Mouse (Mus musculus): ENCODE results near the gene Cst3. TPM values are rescaled to one million over a fixed set of nuclear protein-coding genes. Genes with fewer than 3 reads are reported as not detected.

Cst3 gene
- total RNA-seq, 2 experiments from 2014 or later, result 479 to 583 TPM

- DNase-seq, result no peak
- intact Hi-C loops (cut with DNase I), result no loop called here
These were observed 18.0 kb downstream of the Cst3 start for GRCm38 (mm10) chr2:148857506-148857905.

GRCm38 (mm10) chr2:148856630-148857400, 18.7 kb downstream of the Cst3 start:
- intact Hi-C loops (cut with DNase I), result no loop called here
- no peak for DNase-seq

DNA sequence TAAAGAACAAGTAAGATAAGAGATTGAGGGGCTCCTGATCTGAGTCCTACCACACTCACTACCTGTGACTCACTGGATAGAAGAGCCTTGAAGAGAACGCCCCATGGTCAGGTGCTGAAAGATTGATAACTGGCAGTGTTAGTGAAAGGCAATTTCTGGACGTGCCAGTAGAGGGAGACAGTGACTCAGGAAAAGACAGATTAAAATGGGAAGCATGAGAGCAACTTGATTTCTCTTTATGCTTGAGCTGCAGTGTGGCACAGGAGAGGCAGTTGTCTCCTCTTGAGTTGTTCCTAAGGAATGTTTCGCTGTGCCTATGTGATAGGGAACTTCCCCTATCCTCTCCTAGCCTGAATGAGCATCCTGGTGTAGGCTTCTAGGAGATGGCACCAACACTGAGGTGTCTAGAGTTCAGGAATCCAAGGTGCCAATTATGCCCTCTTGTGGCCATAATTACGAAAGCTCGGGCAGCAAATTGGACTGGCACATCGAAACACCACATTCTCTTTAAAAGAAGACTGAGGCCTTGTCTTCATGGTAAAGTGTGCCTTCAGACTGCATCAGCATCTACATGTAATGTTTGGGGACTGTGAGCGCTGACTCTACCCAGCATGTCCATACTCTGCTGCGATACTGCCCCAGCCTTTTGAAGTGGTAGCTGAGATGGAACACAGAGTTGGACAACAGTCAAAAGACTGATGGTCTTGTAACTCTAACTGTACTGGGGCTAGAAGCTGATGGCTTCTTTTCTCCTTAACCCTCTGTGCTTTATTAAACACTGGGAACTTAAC, 24.2 kb downstream of the Cst3 start:
- intact Hi-C loops (cut with DNase I), result loop anchor here (1.0 to 5.0 kb wide), 2 partner anchors 51 to 99 kb away; partner anchors contain the start of gene Cstl1
- peak; percentile 57 to 66 for DNase-seq

DNA sequence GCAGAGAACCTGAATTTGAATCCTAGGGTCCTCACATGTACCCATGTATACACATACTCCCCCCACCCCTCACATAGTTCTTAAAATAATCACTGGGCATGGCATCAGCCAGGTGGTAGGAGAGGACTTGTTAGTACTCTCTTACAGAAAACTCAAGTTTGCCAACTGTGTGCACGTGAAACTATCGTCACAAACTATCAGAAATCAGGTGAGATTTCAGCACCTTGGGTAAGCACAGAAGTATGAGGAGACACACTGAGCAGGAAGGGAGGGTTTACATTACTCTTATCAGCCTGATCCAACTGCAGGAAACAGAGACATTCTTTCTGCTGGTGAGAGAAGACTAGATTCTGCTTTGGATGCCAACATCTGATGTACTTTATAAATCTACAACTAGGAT, 36.3 kb downstream of the Cst3 start:
- no peak for DNase-seq
- intact Hi-C loops (cut with DNase I), result loop anchor here (5.0 kb wide), 1 partner anchor 72 kb away; no protein-coding TSS in a partner anchor

GRCm38 (mm10) chr2:148838075-148838777, 37.3 kb downstream of the Cst3 start:
- no peak for DNase-seq
- intact Hi-C loops (cut with DNase I), result loop anchor here (5.0 kb wide), 1 partner anchor 71 kb away; no protein-coding TSS in a partner anchor

DNA sequence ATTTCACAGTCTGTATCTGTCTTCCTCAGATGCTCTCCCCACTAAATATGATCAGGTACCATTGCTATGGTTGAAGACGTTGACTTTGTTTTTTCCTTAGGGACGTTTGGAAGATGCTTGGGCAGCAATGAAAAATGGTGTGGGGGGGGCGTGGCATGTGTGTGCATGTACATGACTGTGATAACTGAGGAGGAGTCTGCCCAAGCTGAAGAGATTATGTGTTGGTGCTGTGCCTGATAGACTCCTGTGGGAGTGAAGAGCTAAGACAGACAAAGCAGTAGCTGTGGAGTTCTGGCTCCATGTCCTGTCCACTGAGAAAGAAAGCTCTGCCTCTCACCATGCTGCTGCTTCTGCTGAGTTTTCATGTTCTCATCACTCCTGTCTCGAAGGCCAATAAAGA, 40.6 kb downstream of the Cst3 start, which contains the start of gene Cst9:
TSS of gene Cst9 (plus strand) at position 236 of the 400 bp plus-strand sequence.
- intact Hi-C loops (cut with DNase I), result loop anchor here (5.0 kb wide), 1 partner anchor 68 kb away; no protein-coding TSS in a partner anchor

GRCm38 (mm10) chr2:148825986-148826385, 49.5 kb downstream of the Cst3 start:
- DNase-seq, result no peak
- intact Hi-C loops (cut with DNase I), result no loop called here

More for the DNA sequence above, 40.6 kb downstream of the Cst3 start, which contains the start of gene Cst9:
- no peak for DNase-seq

Other genes with a start within 250 kb of the Cst3 start
- gene Nxt1, start 203.1 kb downstream of the Cst3 start, total RNA-seq (2021), result 1 to 10 TPM; 5.9 to 6.2 TPM
- 10 to 100 TPM; 17.4 to 18.1 TPM for gene Gzf1, start 194.7 kb downstream of the Cst3 start, total RNA-seq (2021)
- 1 to 10 TPM; 4.0 to 5.5 TPM for gene Napb, start 143.2 kb downstream of the Cst3 start, total RNA-seq (2021)
- not detected for gene Cstl1, start 125.3 kb downstream of the Cst3 start, total RNA-seq (2021)
- gene Cst11, start 104.2 kb downstream of the Cst3 start, total RNA-seq (2021), result not detected
- not detected for gene 8030411F24Rik, start 93.7 kb downstream of the Cst3 start, total RNA-seq (2021)
- gene Cst12, start 86.3 kb downstream of the Cst3 start, total RNA-seq (2021), result not detected
- gene Cst8, start 76.9 kb downstream of the Cst3 start, total RNA-seq (2021), result not detected
- not detected for gene Cst13, start 55.6 kb downstream of the Cst3 start, total RNA-seq (2021)
- not detected for gene Cst9, start 40.5 kb downstream of the Cst3 start, total RNA-seq (2021)
- gene 9230104L09Rik, start 10.7 kb downstream of the Cst3 start, total RNA-seq (2021), result 1 to 10 TPM in 1 of 2 experiments, under 1 TPM in 1; 0.66 to 1.5 TPM
- not detected for gene Gm1330, start 127.6 kb upstream of the Cst3 start, total RNA-seq (2021)
- gene Gm10750, start 141.5 kb upstream of the Cst3 start, total RNA-seq (2021), result not detected

Data from gastrocnemius, postnatal 36 days (tissue).